Mouse (Mus musculus) lung, postnatal 36 days (tissue): ENCODE data around the gene Klhl30.
A peak's percentile ranks its signal among the peaks of the same experiment; 100 is the strongest.

Experiments used
- DNase-seq: peaks from one replicate; pipeline ENCODE4 v3.0.0; 2022; ENCODE audit warnings: mixed read lengths

The Klhl30 gene

GRCm38 (mm10) chr1:91365816-91366214 is 15.0 kb downstream of the Klhl30 start:
- no peak for DNase-seq

DNA sequence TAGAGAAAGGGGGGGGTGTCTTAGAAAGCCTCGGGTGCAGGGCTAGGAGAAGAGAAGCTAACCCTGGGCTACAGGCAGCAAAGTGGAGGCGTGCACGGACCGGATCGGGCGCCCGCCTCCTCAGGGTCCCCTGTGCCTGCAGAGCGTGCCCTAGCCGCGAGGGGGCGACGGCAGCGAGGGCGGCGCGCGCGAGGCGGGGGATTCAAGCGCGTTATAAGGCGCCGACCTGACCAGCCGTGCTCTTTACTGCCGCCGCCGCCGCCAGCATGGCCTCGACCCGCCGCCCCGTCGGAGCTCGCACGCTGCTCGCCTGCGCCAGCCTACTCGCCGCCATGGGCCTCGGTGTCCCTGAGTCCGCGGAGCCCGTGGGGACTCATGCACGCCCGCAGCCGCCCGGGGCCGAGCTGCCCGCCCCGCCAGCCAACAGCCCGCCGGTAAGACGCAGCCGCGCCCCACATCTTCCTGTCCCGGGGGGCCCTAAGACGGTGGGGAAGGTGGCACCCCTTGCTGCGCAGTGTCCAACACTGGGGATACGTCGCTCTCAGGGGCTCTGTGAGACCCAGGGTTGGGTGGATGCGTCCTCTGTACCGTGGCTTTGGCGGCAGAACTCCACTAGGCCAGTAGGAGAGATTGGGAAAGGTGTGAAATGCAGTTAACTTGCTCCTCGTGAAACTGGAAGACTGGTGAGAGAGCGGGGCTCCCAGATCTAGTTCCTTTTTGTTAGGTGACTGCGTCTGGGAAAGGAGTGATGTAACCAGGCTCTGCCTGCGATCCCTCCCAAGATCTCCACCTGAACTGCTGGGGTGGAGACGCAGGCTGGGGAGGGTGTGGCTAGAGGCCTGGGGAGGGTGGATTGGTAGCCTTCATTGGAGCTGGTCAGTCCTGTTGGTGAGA is 15.6 kb downstream of the Klhl30 start, which contains the start of gene Erfe:
TSS of gene Erfe (plus strand) at position 216 of the 894 bp plus-strand sequence.
- peak; percentile 69 for DNase-seq

- no peak for DNase-seq
These were observed 16.5 kb downstream of the Klhl30 start for GRCm38 (mm10) chr1:91367295-91367694.

GRCm38 (mm10) chr1:91369408-91369807 is 18.6 kb downstream of the Klhl30 start:
- DNase-seq, result no peak

GRCm38 (mm10) chr1:91370055-91370454 is 19.2 kb downstream of the Klhl30 start:
- no peak for DNase-seq

GRCm38 (mm10) chr1:91373414-91373835 is 22.6 kb downstream of the Klhl30 start:
- DNase-seq, result no peak

DNA sequence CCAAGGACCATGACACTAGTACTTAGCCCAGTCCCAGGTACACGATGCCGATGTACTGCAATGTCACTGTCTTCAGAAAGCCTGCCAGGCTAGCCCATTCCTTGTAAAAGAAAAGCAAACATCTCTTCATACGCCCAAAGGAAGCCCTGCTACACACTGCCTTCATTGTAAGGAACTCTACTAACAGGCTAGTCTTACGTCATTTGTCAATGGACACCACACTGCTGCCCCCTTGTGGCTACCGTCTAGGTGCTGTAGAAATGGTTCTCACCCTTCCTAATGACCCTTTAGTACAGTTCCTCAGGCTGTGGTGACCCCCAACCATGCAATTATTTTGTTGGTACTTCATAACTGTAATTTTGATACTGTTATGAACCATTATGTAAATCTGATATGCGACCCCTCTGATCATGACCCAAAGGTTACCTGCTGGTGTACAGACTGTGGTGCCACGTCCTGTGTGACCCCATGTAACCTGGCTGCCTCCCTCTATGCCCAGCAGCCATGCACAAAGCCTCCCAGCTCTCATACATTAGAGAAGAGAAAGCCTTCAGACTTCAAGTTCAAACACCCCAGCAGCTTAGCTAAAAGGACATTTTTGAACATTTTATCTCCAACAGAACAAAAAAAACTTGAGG is 29.8 kb downstream of the Klhl30 start:
- DNase-seq, result peak; percentile 91

GRCm38 (mm10) chr1:91381091-91381471 is 30.3 kb downstream of the Klhl30 start:
- no peak for DNase-seq

GRCm38 (mm10) chr1:91390369-91390768 is 39.6 kb downstream of the Klhl30 start:
- DNase-seq, result no peak

GRCm38 (mm10) chr1:91397927-91398259 is 47.1 kb downstream of the Klhl30 start:
- DNase-seq, result no peak

- DNase-seq, result peak; percentile 87
These were observed 47.6 kb downstream of the Klhl30 start, which contains the start of gene Ilkap for GRCm38 (mm10) chr1:91398260-91399062. Ilkap (minus strand) TSS chr1:91398815.

DNA sequence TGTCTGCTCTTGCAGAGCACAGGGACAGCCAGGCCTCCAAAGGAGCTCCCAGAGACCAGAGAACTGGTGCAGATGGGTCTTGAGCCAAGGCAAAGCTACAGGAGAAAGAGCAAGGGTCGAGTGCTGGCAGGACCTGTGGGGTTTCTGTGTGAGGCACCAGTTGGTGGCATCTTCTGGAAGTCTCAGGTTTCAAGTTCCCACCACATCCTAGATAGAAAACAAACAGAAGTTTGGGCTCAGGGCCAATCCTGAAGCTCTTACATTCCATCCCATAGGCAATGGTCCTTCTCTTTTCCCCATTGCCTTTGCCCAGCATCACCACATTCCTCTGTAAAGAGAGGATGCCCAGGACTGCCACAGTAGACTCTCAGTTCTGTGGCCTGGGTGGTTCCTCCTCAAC is 54.2 kb downstream of the Klhl30 start:
- no peak for DNase-seq

- peak; percentile 64 for DNase-seq
These were observed 54.8 kb downstream of the Klhl30 start for GRCm38 (mm10) chr1:91405406-91406169.

DNA sequence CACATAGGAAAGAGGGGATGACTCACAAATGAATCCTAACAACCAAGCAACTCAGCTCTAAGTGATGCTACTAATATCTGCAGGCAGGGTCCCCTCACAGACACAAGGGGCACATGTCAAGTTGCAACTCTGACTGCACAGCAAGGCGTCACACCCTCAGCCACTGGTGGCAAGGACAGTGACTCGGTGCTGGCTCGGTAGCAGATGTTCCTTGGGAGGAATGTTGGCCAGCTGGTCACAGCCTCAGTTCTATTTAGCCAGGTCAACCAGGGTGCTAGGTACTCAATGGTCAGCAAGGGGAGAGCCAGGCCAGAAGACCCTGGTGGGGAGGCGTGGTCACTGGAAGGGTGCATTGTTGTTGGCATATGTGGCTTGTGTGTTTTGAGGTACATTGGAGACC is 57.0 kb downstream of the Klhl30 start:
- DNase-seq, result no peak

GRCm38 (mm10) chr1:91411631-91412285 is 60.9 kb downstream of the Klhl30 start:
- no peak for DNase-seq
